Mouse (Mus musculus) heart, embryonic 13.5 days (tissue): ENCODE measurements around the gene Nxnl1. TPM values are rescaled to one million over a fixed set of nuclear protein-coding genes. Genes with fewer than 3 reads are reported as not detected.
"Not testable (repeated sequence)": the region's sequence is repeated elsewhere in the genome, so short reads cannot be mapped to it uniquely, and the experiment has no call there.

Source experiments
- ATAC-seq: fragments of 200-750 bp; cut with Nextera tagmentation; 2 replicates; pipeline ENCODE4 v1.8.0; 2017; ENCODE audit warnings: moderate TSS enrichment; ENCODE audit not compliant: insufficient number of reproducible peaks, low FRiP score, low TSS enrichment; ENCODE audit errors: extremely low read depth
- H3K27ac ChIP-seq: fragments of 300-500 bp; sonication (generic); replicated peaks from 2 replicates; pipeline ENCODE4 v1.5.1; 2015; ENCODE audit warnings: moderate library complexity, mild to moderate bottlenecking, inconsistent platforms
- H3K27me3 ChIP-seq: fragments of 300-500 bp; sonication (generic); replicated peaks from 2 replicates; pipeline ENCODE4 v1.6.1; 2015; ENCODE audit warnings: mild to moderate bottlenecking, inconsistent platforms
- H3K36me3 ChIP-seq: fragments of 300-500 bp; sonication (generic); 2 replicates; pipeline ENCODE4 v1.6.1; 2015; ENCODE audit warnings: mild to moderate bottlenecking, inconsistent platforms
- H3K4me1 ChIP-seq: fragments of 300-500 bp; sonication (generic); 2 replicates; pipeline ENCODE4 v1.6.1; 2015; ENCODE audit warnings: inconsistent platforms
- H3K4me2 ChIP-seq: fragments of 300-500 bp; sonication (generic); 2 replicates; pipeline ENCODE4 v1.6.1; 2015; ENCODE audit warnings: inconsistent platforms, mild to moderate bottlenecking, moderate library complexity
- H3K4me3 ChIP-seq: fragments of 300-500 bp; sonication (generic); 2 replicates; pipeline ENCODE4 v1.5.1; 2015; ENCODE audit warnings: moderate library complexity, mild to moderate bottlenecking, inconsistent platforms
- H3K9ac ChIP-seq: fragments of 300-500 bp; sonication (generic); 2 replicates; pipeline ENCODE4 v1.6.1; 2015; ENCODE audit warnings: inconsistent platforms, mild to moderate bottlenecking, moderate library complexity
- H3K9me3 ChIP-seq: fragments of 300-500 bp; sonication (generic); 2 replicates; pipeline ENCODE4 v1.6.1; 2016; ENCODE audit warnings: inconsistent platforms
- WGBS: fragments of 180-500 bp; shearing (Covaris S2); methylation state at CpG from one replicate; pipeline ENCODE4 v1.1.7; 2015; ENCODE audit warnings: mixed read lengths; 5-methylcytosine and 5-hydroxymethylcytosine counted together
- polyA plus RNA-seq: library from polyadenylated mRNA; unstranded; fragments of >200 nt; fragmentation: Nextera tagmentation; extraction: Ambion mirVana; gene quantifications from 2 replicates; pipeline ENCODE4 v1.2.1, GENCODE M21; 2015

The Nxnl1 gene
- polyA plus RNA-seq, 1 experiment from 2014 or later: not detected

GRCm38 (mm10) chr8:71552770-71553169, 13.6 kb downstream of the Nxnl1 start:
- H3K9me3 ChIP-seq: no peaks in the 10 kb centered on the region
- peaks cover 25% of the 10 kb centered on the region for H3K27me3 ChIP-seq
- H3K27ac ChIP-seq: no peak overlapping the region
- no peak overlapping the region for H3K4me2 ChIP-seq
- no peak overlapping the region for H3K4me3 ChIP-seq
- peaks cover 12% of the 10 kb centered on the region; the same call in 1 of the 2 replicates for H3K4me1 ChIP-seq
- H3K36me3 ChIP-seq: peaks cover 15% of the 10 kb centered on the region
- no peak for ATAC-seq
- WGBS: 57% methylated on average over 6 of the region's 6 CpGs
- no peak overlapping the region for H3K9ac ChIP-seq

DNA sequence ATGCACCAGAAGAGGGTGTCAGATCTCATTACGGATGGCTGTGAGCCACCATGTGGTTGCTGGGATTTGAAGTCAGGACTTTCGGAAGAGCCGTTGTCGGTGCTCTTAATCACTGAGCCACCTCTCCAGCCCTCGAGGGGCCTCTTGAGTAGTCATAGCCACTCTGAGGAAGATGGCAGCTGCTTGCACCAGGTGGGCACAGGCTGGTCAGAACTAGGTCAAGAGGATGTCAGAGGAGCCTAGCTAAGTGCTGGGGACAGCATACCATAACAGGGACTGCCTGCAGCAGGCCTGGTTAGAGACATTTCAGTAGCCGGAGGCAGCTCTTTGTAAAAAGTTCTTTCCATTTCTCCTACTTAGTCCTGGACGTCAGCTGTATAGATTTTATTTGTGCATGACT, 15.6 kb downstream of the Nxnl1 start:
- no peak for ATAC-seq
- H3K4me2 ChIP-seq: no peak overlapping the region
- no peak overlapping the region for H3K27ac ChIP-seq
- WGBS: 62% methylated on average over 7 of the region's 7 CpGs
- H3K4me1 ChIP-seq: peaks cover 12% of the 10 kb centered on the region; the same call in 1 of the 2 replicates
- no peak overlapping the region for H3K4me3 ChIP-seq
- no peaks in the 10 kb centered on the region for H3K9me3 ChIP-seq
- peaks cover 5% of the 10 kb centered on the region for H3K27me3 ChIP-seq
- no peak overlapping the region for H3K9ac ChIP-seq
- peaks cover 34% of the 10 kb centered on the region for H3K36me3 ChIP-seq

DNA sequence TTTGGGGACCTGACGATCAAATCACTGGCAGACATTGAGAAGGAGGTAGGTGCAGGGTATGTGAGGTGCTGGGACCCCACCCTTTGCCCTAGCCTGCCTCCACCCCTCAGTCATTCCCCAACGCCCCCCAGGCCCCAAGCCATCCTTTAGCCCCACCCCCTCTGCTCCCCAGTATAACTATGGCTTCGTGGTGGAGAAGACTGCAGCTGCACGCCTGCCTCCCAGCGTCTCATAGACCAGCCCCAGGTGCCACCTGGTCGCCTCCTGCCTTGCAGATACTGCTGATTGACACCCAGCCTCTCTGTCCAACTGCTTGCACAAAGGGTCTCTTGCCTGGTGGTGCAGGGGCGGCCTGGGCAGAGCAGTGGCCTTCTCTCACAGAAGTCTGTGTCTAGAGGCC, 18.8 kb downstream of the Nxnl1 start:
- Histone ChIP-seq H3K27ac (no peak overlapping the region), H3K4me2 (no peak overlapping the region), H3K4me1 (peaks cover 13% of the 10 kb centered on the region), H3K9ac (no peak overlapping the region), H3K4me3 (no peak overlapping the region), H3K27me3 (no peaks in the 10 kb centered on the region), H3K9me3 (no peaks in the 10 kb centered on the region), H3K36me3 (peaks cover 45% of the 10 kb centered on the region)
- ATAC-seq: no peak
- WGBS: 82% methylated on average over 7 of the region's 7 CpGs

DNA sequence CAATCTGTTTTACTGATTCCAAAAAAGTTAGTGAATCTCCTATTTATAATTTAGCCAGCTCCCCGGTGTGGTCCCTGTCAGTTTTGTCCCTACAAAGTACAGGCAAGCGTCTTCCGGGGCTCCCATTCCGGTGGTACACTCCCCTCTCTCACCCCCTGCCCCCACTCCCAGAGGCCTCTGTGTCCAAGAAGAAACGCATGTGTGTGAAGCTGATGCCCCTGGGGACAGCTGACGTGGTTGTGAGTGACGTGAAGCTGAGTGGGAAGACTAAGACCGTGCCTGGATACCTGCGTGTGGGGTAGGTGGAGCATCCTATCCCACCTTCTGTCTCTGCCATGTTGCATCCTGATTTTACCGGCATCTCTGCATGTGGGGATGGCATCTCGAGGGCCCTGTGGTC, 21.3 kb downstream of the Nxnl1 start:
- H3K36me3 ChIP-seq: peaks cover 45% of the 10 kb centered on the region
- H3K4me1 ChIP-seq: peaks cover 10% of the 10 kb centered on the region
- no peak overlapping the region for H3K9ac ChIP-seq
- no peak for ATAC-seq
- H3K4me2 ChIP-seq: no peak overlapping the region
- no peaks in the 10 kb centered on the region for H3K9me3 ChIP-seq
- H3K4me3 ChIP-seq: no peak overlapping the region
- 0 out of 2 replicates have a peak, but pooled peaks cover under 1% of the 10 kb centered on the region for H3K27me3 ChIP-seq
- WGBS: 86% methylated on average over 11 of the region's 11 CpGs
- H3K27ac ChIP-seq: no peak overlapping the region

GRCm38 (mm10) chr8:71543755-71544154, 22.6 kb downstream of the Nxnl1 start:
- WGBS: 84% methylated on average over 9 of the region's 9 CpGs
- peaks cover 39% of the 10 kb centered on the region for H3K36me3 ChIP-seq
- no peak overlapping the region for H3K27ac ChIP-seq
- ATAC-seq: no peak
- H3K4me2 ChIP-seq: peak overlapping the region; percentile 96
- no peaks in the 10 kb centered on the region for H3K9me3 ChIP-seq
- H3K9ac ChIP-seq: peak overlapping the region; percentile 86
- 0 out of 2 replicates have a peak, but pooled peaks cover 7% of the 10 kb centered on the region for H3K27me3 ChIP-seq
- H3K4me3 ChIP-seq: peak overlapping the region; percentile 88
- H3K4me1 ChIP-seq: peaks cover 10% of the 10 kb centered on the region

DNA sequence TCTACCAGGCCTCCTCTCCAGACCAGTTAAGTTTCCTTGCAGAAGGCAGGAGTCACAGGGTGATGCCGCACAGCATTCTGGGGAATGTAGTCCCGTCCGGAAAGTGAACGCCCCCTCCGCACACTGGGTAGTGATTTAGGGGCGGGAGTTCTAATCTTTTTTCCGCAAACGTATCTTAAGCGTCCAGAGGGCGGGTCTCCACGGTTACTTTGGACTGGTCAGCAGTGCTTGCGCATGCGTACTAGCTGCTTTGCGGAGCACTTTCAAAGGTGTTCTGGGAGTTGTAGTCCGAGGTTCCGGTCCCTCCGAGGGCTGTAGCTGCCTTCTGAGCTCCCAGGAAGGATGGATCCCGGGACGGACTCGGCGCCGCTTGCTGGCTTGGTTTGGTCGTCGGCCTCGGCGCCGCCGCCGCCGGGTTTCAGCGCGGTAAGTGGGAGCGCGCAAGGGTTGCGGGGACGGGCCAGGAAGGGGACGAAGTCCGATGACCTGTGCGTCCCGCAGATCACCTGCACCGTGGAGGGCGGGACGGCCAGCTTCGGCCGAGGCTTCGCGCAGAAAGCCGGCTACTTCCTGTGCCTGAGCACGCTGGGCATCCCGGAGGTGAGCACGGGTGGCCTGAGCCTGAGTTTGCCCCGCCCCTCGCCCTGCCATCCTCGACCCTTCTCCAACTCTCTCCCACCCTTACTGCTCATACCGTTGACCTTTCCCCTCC, 23.6 kb downstream of the Nxnl1 start, which contains the start of gene Mvb12a:
Mvb12a (plus strand) TSS at position 291 of the 712 bp plus-strand sequence.
- peak within 1 kb of the TSS; percentile 86 for H3K9ac ChIP-seq
- 0 out of 2 replicates have a peak, but pooled peaks cover 7% of the 10 kb centered on the region for H3K27me3 ChIP-seq
- H3K4me2 ChIP-seq: peak within 1 kb of the TSS; percentile 96
- no peaks in the 10 kb centered on the region for H3K9me3 ChIP-seq
- H3K4me1 ChIP-seq: peaks cover 15% of the 10 kb centered on the region
- under 1% methylated on average over 55 of the region's 55 CpGs for WGBS
- ATAC-seq: peak; percentile 93
- H3K27ac ChIP-seq: peak within 1 kb of the TSS; percentile 70
- H3K36me3 ChIP-seq: peaks cover 30% of the 10 kb centered on the region
- H3K4me3 ChIP-seq: peak within 1 kb of the TSS; percentile 88

GRCm38 (mm10) chr8:71537028-71537867, 29.2 kb downstream of the Nxnl1 start, which contains the start of gene Bst2:
Gene Bst2, minus strand, starts transcription at chr8:71537456.
- peak within 1 kb of the TSS; percentile 76 for H3K9ac ChIP-seq
- peak within 1 kb of the TSS; percentile 69 for H3K4me2 ChIP-seq
- H3K4me1 ChIP-seq: peaks cover 14% of the 10 kb centered on the region
- H3K36me3 ChIP-seq: no peaks in the 10 kb centered on the region
- WGBS: 2% methylated on average over 37 of the region's 37 CpGs
- peaks cover 22% of the 10 kb centered on the region for H3K27me3 ChIP-seq
- peak; percentile 79; the same call in 1 of the 2 replicates for ATAC-seq
- H3K4me3 ChIP-seq: peak within 1 kb of the TSS; percentile 58
- H3K27ac ChIP-seq: peak within 1 kb of the TSS; percentile 57
- H3K9me3 ChIP-seq: no peaks in the 10 kb centered on the region

GRCm38 (mm10) chr8:71535663-71536062, 30.7 kb downstream of the Nxnl1 start:
- ATAC-seq: no peak
- peak overlapping the region; percentile 60 for H3K9ac ChIP-seq
- H3K4me3 ChIP-seq: 0 out of 2 replicates have a peak overlapping the region, but pooled peaks have one; percentile 58
- H3K9me3 ChIP-seq: no peaks in the 10 kb centered on the region
- H3K27me3 ChIP-seq: peaks cover 22% of the 10 kb centered on the region
- H3K4me1 ChIP-seq: peaks cover 14% of the 10 kb centered on the region
- no peaks in the 10 kb centered on the region for H3K36me3 ChIP-seq
- H3K27ac ChIP-seq: no peak overlapping the region
- WGBS: 66% methylated on average over 5 of the region's 5 CpGs
- H3K4me2 ChIP-seq: peak overlapping the region; percentile 69

DNA sequence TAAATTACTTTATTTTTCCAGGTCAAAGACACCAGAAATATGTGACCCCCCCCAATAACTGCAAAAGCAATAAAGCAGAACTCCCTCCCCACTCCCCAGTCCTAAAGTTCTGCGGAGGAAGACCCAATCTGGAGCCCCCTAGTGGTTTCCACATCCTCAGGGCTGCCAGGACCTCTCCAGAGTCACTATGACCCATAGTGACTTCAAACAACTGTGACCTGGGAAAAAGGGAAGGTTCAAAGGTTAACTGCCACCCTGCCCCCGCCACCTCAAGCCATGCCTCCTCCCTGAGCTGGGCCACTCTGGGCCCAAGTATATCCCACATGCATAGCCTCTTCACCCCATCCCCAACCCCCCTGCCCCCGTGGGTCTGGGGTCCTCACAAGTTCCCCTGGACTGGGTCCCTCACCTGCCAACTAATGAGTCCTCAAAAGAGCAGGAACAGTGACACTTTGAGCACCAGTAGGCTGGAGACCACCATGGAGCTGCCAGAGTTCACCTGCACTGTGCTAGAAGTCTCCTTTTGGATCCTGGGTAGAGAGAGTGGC, 32.1 kb downstream of the Nxnl1 start:
- no peak overlapping the region for H3K4me3 ChIP-seq
- no peaks in the 10 kb centered on the region for H3K36me3 ChIP-seq
- WGBS: 34% methylated on average over 3 of the region's 3 CpGs
- H3K9me3 ChIP-seq: no peaks in the 10 kb centered on the region
- H3K9ac ChIP-seq: no peak overlapping the region
- H3K27ac ChIP-seq: no peak overlapping the region
- ATAC-seq: no peak
- H3K27me3 ChIP-seq: peaks cover 17% of the 10 kb centered on the region
- peaks cover 14% of the 10 kb centered on the region for H3K4me1 ChIP-seq
- H3K4me2 ChIP-seq: no peak overlapping the region

DNA sequence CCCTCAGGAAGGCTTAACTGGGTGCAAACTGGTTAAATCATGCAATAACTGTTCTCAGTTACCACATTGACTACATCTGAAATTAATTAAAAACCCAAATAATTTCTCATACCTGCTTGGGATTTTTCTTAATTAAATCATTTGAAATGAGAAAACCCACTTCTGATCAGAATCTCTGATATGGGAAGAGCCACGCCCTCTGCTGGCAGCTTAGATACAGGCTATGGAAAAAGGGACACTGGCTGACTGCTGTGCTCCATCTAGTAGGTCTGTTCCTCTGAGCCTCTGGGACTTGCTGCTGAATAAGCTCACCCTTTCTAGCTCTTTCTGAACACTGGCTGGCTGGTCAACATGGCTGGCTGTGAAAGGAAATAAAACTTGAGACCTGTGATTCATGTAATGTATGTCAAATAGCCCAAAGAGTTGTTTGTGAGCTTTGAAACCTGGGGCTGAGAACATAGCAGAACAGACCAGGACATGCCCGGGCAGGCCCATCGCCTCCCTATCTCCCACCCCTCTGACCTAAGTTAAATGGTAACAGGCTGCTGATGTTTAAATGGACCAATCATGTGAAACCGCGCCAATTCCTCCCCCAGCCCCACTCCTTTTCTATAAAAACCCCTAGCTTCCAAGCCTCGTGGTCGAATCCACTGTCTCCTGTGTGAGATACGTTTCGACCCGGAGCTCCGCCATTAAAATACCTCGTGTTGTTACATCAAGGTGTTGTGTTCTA, 35.5 kb downstream of the Nxnl1 start:
- WGBS: 70% methylated on average over 5 of the region's 12 CpGs
- H3K27ac ChIP-seq, H3K4me3 ChIP-seq, H3K9ac ChIP-seq, H3K9me3 ChIP-seq, H3K36me3 ChIP-seq, ATAC-seq, H3K4me2 ChIP-seq: not testable (repeated sequence)
- Histone ChIP-seq H3K4me1 (peaks cover 28% of the 10 kb centered on the region), H3K27me3 (peaks cover 11% of the 10 kb centered on the region; the same call in 1 of the 2 replicates)
